Mouse (Mus musculus): ENCODE data around the gene Flcn. TPM values are rescaled to one million over a fixed set of nuclear protein-coding genes. Genes with fewer than 3 reads are reported as not detected.

Flcn gene
- total RNA-seq, 2 experiments from 2014 or later, result 41.9 to 43.6 TPM

- intact Hi-C loops (cut with DNase I), result no loop called here
- no peak for DNase-seq
Measured at GRCm38 (mm10) chr11:59808170-59808960, 1.5 kb downstream of the Flcn start.

GRCm38 (mm10) chr11:59805656-59806055 is 4.2 kb downstream of the Flcn start:
- intact Hi-C loops (cut with DNase I), result no loop called here
- DNase-seq, result no peak

GRCm38 (mm10) chr11:59805256-59805655 is 4.6 kb downstream of the Flcn start:
- DNase-seq, result no peak
- intact Hi-C loops (cut with DNase I), result no loop called here

- intact Hi-C loops (cut with DNase I), result no loop called here
Measured at GRCm38 (mm10) chr11:59804409-59805110, 5.3 kb downstream of the Flcn start.

GRCm38 (mm10) chr11:59803516-59803915 is 6.3 kb downstream of the Flcn start:
- no peak for DNase-seq
- intact Hi-C loops (cut with DNase I), result no loop called here

More at GRCm38 (mm10) chr11:59804409-59805110, 5.3 kb downstream of the Flcn start:
- DNase-seq, result peak in 1 of 2 experiments; percentile 57

- intact Hi-C loops (cut with DNase I), result no loop called here
- DNase-seq, result no peak
Measured at GRCm38 (mm10) chr11:59801881-59802280, 7.9 kb downstream of the Flcn start.

GRCm38 (mm10) chr11:59800412-59800811 is 9.4 kb downstream of the Flcn start:
- intact Hi-C loops (cut with DNase I), result no loop called here
- no peak for DNase-seq

GRCm38 (mm10) chr11:59793390-59793789 is 16.4 kb downstream of the Flcn start:
- DNase-seq, result no peak
- intact Hi-C loops (cut with DNase I), result no loop called here

- intact Hi-C loops (cut with DNase I), result no loop called here
- DNase-seq, result no peak
Measured at GRCm38 (mm10) chr11:59789311-59789710, 20.5 kb downstream of the Flcn start.

GRCm38 (mm10) chr11:59787199-59787781 is 22.5 kb downstream of the Flcn start, which contains the start of gene Pld6:
Gene Pld6 (minus strand): TSS chr11:59787645.
- DNase-seq, result no peak
- intact Hi-C loops (cut with DNase I), result no loop called here

GRCm38 (mm10) chr11:59786444-59787198 is 23.2 kb downstream of the Flcn start:
- no peak for DNase-seq
- intact Hi-C loops (cut with DNase I), result no loop called here

GRCm38 (mm10) chr11:59783591-59783990 is 26.2 kb downstream of the Flcn start:
- DNase-seq, result no peak
- intact Hi-C loops (cut with DNase I), result no loop called here

- intact Hi-C loops (cut with DNase I), result no loop called here
- DNase-seq, result no peak
Measured at GRCm38 (mm10) chr11:59782091-59782590, 27.7 kb downstream of the Flcn start.

GRCm38 (mm10) chr11:59780241-59780640 is 29.6 kb downstream of the Flcn start:
- no peak for DNase-seq
- intact Hi-C loops (cut with DNase I), result no loop called here

GRCm38 (mm10) chr11:59779406-59779805 is 30.4 kb downstream of the Flcn start:
- intact Hi-C loops (cut with DNase I), result no loop called here
- no peak for DNase-seq

GRCm38 (mm10) chr11:59778874-59779223 is 31.0 kb downstream of the Flcn start:
- DNase-seq, result no peak
- intact Hi-C loops (cut with DNase I), result no loop called here

- intact Hi-C loops (cut with DNase I), result no loop called here
- DNase-seq, result peak; percentile 61 to 72
Measured at GRCm38 (mm10) chr11:59778181-59778873, 31.5 kb downstream of the Flcn start.

- DNase-seq, result no peak
- intact Hi-C loops (cut with DNase I), result no loop called here
Measured at GRCm38 (mm10) chr11:59777259-59777658, 32.6 kb downstream of the Flcn start.

GRCm38 (mm10) chr11:59775435-59776148 is 34.2 kb downstream of the Flcn start:
- intact Hi-C loops (cut with DNase I), result no loop called here
- DNase-seq, result no peak
